Mouse (Mus musculus): ENCODE results near the gene Tbc1d5. TPM values are rescaled to one million over a fixed set of nuclear protein-coding genes. Genes with fewer than 3 reads are reported as not detected.

The Tbc1d5 gene
- polyA plus RNA-seq, 1 experiment from 2014 or later: 10.6 TPM

GRCm38 (mm10) chr17:50684960-50685645 is 494.0 kb downstream of the Tbc1d5 start:
- no peak overlapping the region for H3K4me2 ChIP-seq
- WGBS: 60% methylated on average over 7 of the region's 7 CpGs
- no peaks in the 10 kb centered on the region for H3K27me3 ChIP-seq
- no peaks in the 10 kb centered on the region for H3K9me3 ChIP-seq
- no peak overlapping the region for H3K27ac ChIP-seq
- 0 out of 2 replicates have a peak, but pooled peaks cover 4% of the 10 kb centered on the region for H3K4me1 ChIP-seq
- H3K9ac ChIP-seq: no peak overlapping the region
- no peak for ATAC-seq (ENCODE audit: low FRiP score)
- no peak overlapping the region for H3K4me3 ChIP-seq (replicated peaks)
- 0 out of 2 replicates have a peak, but pooled peaks cover 7% of the 10 kb centered on the region for H3K36me3 ChIP-seq (replicated peaks)
